Mouse (Mus musculus) embryonic facial prominence, embryonic 13.5 days (tissue): ENCODE measurements around the gene Tmem179b. TPM values are rescaled to one million over a fixed set of nuclear protein-coding genes. Genes with fewer than 3 reads are reported as not detected.

ENCODE experiments used
- ATAC-seq: fragments of 200-750 bp; cut with Nextera tagmentation; 2 replicates; pipeline ENCODE4 v1.8.0; 2017; ENCODE audit warnings: low read depth; ENCODE audit not compliant: insufficient number of reproducible peaks, insufficient read depth, low FRiP score, low TSS enrichment
- H3K27ac ChIP-seq: fragments of 300-500 bp; sonication (generic); 2 replicates; pipeline ENCODE4 v1.5.1; 2015; ENCODE audit warnings: moderate library complexity, mild to moderate bottlenecking, inconsistent platforms
- H3K27me3 ChIP-seq: fragments of 300-500 bp; sonication (generic); 2 replicates; pipeline ENCODE4 v1.6.1; 2015; ENCODE audit warnings: mild to moderate bottlenecking, inconsistent platforms
- H3K36me3 ChIP-seq: fragments of 300-500 bp; sonication (generic); 2 replicates; pipeline ENCODE4 v1.6.1; 2015; ENCODE audit warnings: mild to moderate bottlenecking, inconsistent platforms
- H3K4me1 ChIP-seq: fragments of 300-500 bp; sonication (generic); 2 replicates; pipeline ENCODE4 v1.6.1; 2015; ENCODE audit warnings: inconsistent platforms
- H3K4me2 ChIP-seq: fragments of 300-500 bp; sonication (generic); 2 replicates; pipeline ENCODE4 v1.6.1; 2015; ENCODE audit warnings: moderate library complexity, mild to moderate bottlenecking, inconsistent platforms
- H3K4me3 ChIP-seq: fragments of 300-500 bp; sonication (generic); 2 replicates; pipeline ENCODE4 v1.5.1; 2015; ENCODE audit warnings: mild to moderate bottlenecking, inconsistent platforms
- H3K9ac ChIP-seq: fragments of 300-500 bp; sonication (generic); 2 replicates; pipeline ENCODE4 v1.6.1; 2015; ENCODE audit warnings: mild to moderate bottlenecking, inconsistent platforms
- H3K9me3 ChIP-seq: fragments of 300-500 bp; sonication (generic); 2 replicates; pipeline ENCODE4 v1.6.1; 2016; ENCODE audit warnings: inconsistent platforms
- WGBS: fragments of 180-500 bp; shearing (Covaris S2); methylation state at CpG from one replicate; pipeline ENCODE4 v1.1.7; 2015; ENCODE audit warnings: mixed read lengths; 5-methylcytosine and 5-hydroxymethylcytosine counted together
- polyA plus RNA-seq: library from polyadenylated mRNA; unstranded; fragments of >200 nt; fragmentation: Nextera tagmentation; extraction: Ambion mirVana; gene quantifications from 2 replicates; pipeline ENCODE4 v1.2.1, GENCODE M21; 2015

Gene Tmem179b
- polyA plus RNA-seq, 1 experiment from 2014 or later: 67.6 TPM

- H3K4me2 ChIP-seq: peak overlapping the region; percentile 97
- peak overlapping the region; percentile 98; the same call in 1 of the 2 replicates for H3K27ac ChIP-seq
- no peak for ATAC-seq
- no peaks in the 10 kb centered on the region for H3K9me3 ChIP-seq
- H3K36me3 ChIP-seq: peaks cover 52% of the 10 kb centered on the region
- H3K4me3 ChIP-seq: peak overlapping the region; percentile 71
- no peaks in the 10 kb centered on the region for H3K27me3 ChIP-seq
- H3K9ac ChIP-seq: peak overlapping the region; percentile 94
- 62% methylated on average over 6 of the region's 6 CpGs for WGBS
- H3K4me1 ChIP-seq: peaks cover 31% of the 10 kb centered on the region
Observed at GRCm38 (mm10) chr19:8773409-8773808, 858 bp downstream of the Tmem179b start.

GRCm38 (mm10) chr19:8772996-8773395 is 1.3 kb downstream of the Tmem179b start:
- Histone ChIP-seq H3K9me3 (no peaks in the 10 kb centered on the region), H3K9ac (peak overlapping the region; percentile 94), H3K4me1 (peaks cover 31% of the 10 kb centered on the region), H3K36me3 (peaks cover 52% of the 10 kb centered on the region), H3K4me2 (peak overlapping the region; percentile 97), H3K27me3 (no peaks in the 10 kb centered on the region), H3K4me3 (peak overlapping the region; percentile 71), H3K27ac (peak overlapping the region; percentile 98; the same call in 1 of the 2 replicates)
- no peak for ATAC-seq
- WGBS: 88% methylated on average over 5 of the region's 5 CpGs

GRCm38 (mm10) chr19:8770567-8771270 is 3.5 kb downstream of the Tmem179b start, which contains the start of gene Tmem223:
Tmem223 (plus strand) TSS chr19:8770996.
- WGBS: 19% methylated on average over 29 of the region's 29 CpGs
- H3K36me3 ChIP-seq: peaks cover 72% of the 10 kb centered on the region
- ATAC-seq: no peak; the same call in 1 of the 2 replicates

GRCm38 (mm10) chr19:8765562-8765961 is 8.7 kb downstream of the Tmem179b start:
- H3K4me1 ChIP-seq: peaks cover 4% of the 10 kb centered on the region
- no peak overlapping the region for H3K9ac ChIP-seq
- no peak for ATAC-seq
- no peak overlapping the region for H3K27ac ChIP-seq
- H3K4me3 ChIP-seq: no peak overlapping the region
- 95% methylated on average over 9 of the region's 9 CpGs for WGBS
- no peaks in the 10 kb centered on the region for H3K27me3 ChIP-seq
- no peak overlapping the region for H3K4me2 ChIP-seq
- H3K9me3 ChIP-seq: peaks cover 3% of the 10 kb centered on the region; the same call in 1 of the 2 replicates
- peaks cover 90% of the 10 kb centered on the region for H3K36me3 ChIP-seq

More at GRCm38 (mm10) chr19:8770567-8771270, 3.5 kb downstream of the Tmem179b start, which contains the start of gene Tmem223:
- H3K4me2 ChIP-seq: peak within 1 kb of the TSS; percentile 74
- H3K9ac ChIP-seq: peak within 1 kb of the TSS; percentile 98
- H3K4me1 ChIP-seq: peaks cover 30% of the 10 kb centered on the region
- no peaks in the 10 kb centered on the region for H3K27me3 ChIP-seq
- H3K4me3 ChIP-seq: peak within 1 kb of the TSS; percentile 77
- no peaks in the 10 kb centered on the region for H3K9me3 ChIP-seq
- peak within 1 kb of the TSS; percentile 93 for H3K27ac ChIP-seq

GRCm38 (mm10) chr19:8763276-8763675 is 11.0 kb downstream of the Tmem179b start:
- H3K9me3 ChIP-seq: peaks cover 3% of the 10 kb centered on the region; the same call in 1 of the 2 replicates
- peaks cover 7% of the 10 kb centered on the region for H3K4me1 ChIP-seq
- H3K4me2 ChIP-seq: no peak overlapping the region
- peaks cover 68% of the 10 kb centered on the region for H3K36me3 ChIP-seq
- H3K4me3 ChIP-seq: no peak overlapping the region
- WGBS: 94% methylated on average over 4 of the region's 4 CpGs
- no peak for ATAC-seq
- H3K9ac ChIP-seq: no peak overlapping the region
- no peak overlapping the region for H3K27ac ChIP-seq
- no peaks in the 10 kb centered on the region for H3K27me3 ChIP-seq

- peaks cover 45% of the 10 kb centered on the region for H3K36me3 ChIP-seq
- no peak overlapping the region for H3K27ac ChIP-seq
- no peak overlapping the region for H3K4me2 ChIP-seq
- H3K9me3 ChIP-seq: peaks cover 3% of the 10 kb centered on the region; the same call in 1 of the 2 replicates
- no peak overlapping the region for H3K9ac ChIP-seq
- WGBS: 93% methylated on average over 2 of the region's 2 CpGs
- no peak overlapping the region for H3K4me3 ChIP-seq
- H3K27me3 ChIP-seq: no peaks in the 10 kb centered on the region
- peaks cover 14% of the 10 kb centered on the region for H3K4me1 ChIP-seq
- ATAC-seq: no peak
Observed at GRCm38 (mm10) chr19:8760757-8761156, 13.5 kb downstream of the Tmem179b start.

- peaks cover 42% of the 10 kb centered on the region for H3K36me3 ChIP-seq
- no peak overlapping the region for H3K9ac ChIP-seq
- 89% methylated on average over 2 of the region's 2 CpGs for WGBS
- H3K4me3 ChIP-seq: no peak overlapping the region
- ATAC-seq: no peak
- H3K4me1 ChIP-seq: peaks cover 23% of the 10 kb centered on the region
- H3K9me3 ChIP-seq: no peaks in the 10 kb centered on the region
- no peak overlapping the region for H3K4me2 ChIP-seq
- H3K27me3 ChIP-seq: no peaks in the 10 kb centered on the region
- H3K27ac ChIP-seq: no peak overlapping the region
Observed at GRCm38 (mm10) chr19:8758899-8759298, 15.4 kb downstream of the Tmem179b start.

- Histone ChIP-seq H3K36me3 (peaks cover 41% of the 10 kb centered on the region), H3K9me3 (no peaks in the 10 kb centered on the region), H3K4me2 (peak overlapping the region; percentile 65), H3K4me3 (peak overlapping the region; percentile 96), H3K9ac (peak overlapping the region; percentile 97), H3K27me3 (no peaks in the 10 kb centered on the region), H3K4me1 (peaks cover 23% of the 10 kb centered on the region), H3K27ac (peak overlapping the region; percentile 91)
- ATAC-seq: peak; percentile 7; the same call in 1 of the 2 replicates
- WGBS: 4% methylated on average over 14 of the region's 14 CpGs
Observed at GRCm38 (mm10) chr19:8757471-8757998, 16.7 kb downstream of the Tmem179b start.

GRCm38 (mm10) chr19:8756635-8757387 is 17.5 kb downstream of the Tmem179b start, which contains the start of gene Nxf1:
Nxf1 (plus strand) TSS chr19:8757073.
- Histone ChIP-seq H3K27ac (peak within 1 kb of the TSS; percentile 91), H3K4me2 (peak within 1 kb of the TSS; percentile 65), H3K36me3 (peaks cover 41% of the 10 kb centered on the region), H3K27me3 (no peaks in the 10 kb centered on the region), H3K9me3 (no peaks in the 10 kb centered on the region), H3K9ac (peak within 1 kb of the TSS; percentile 97), H3K4me3 (peak within 1 kb of the TSS; percentile 96), H3K4me1 (peaks cover 23% of the 10 kb centered on the region)
- WGBS: under 1% methylated on average over 75 of the region's 75 CpGs
- ATAC-seq: peak; percentile 85

- H3K9me3 ChIP-seq: no peaks in the 10 kb centered on the region
- H3K4me2 ChIP-seq: peak overlapping the region; percentile 65
- ATAC-seq: no peak
- H3K27me3 ChIP-seq: no peaks in the 10 kb centered on the region
- WGBS: 81% methylated on average over 3 of the region's 3 CpGs
- peak overlapping the region; percentile 96 for H3K4me3 ChIP-seq
- no peak overlapping the region for H3K27ac ChIP-seq
- peaks cover 23% of the 10 kb centered on the region for H3K4me1 ChIP-seq
- H3K9ac ChIP-seq: no peak overlapping the region
- H3K36me3 ChIP-seq: peaks cover 48% of the 10 kb centered on the region
Observed at GRCm38 (mm10) chr19:8755652-8756051, 18.6 kb downstream of the Tmem179b start.

GRCm38 (mm10) chr19:8747368-8747767 is 26.9 kb downstream of the Tmem179b start:
- H3K4me1 ChIP-seq: peaks cover 8% of the 10 kb centered on the region
- H3K9me3 ChIP-seq: no peaks in the 10 kb centered on the region
- no peak overlapping the region for H3K4me3 ChIP-seq
- no peak overlapping the region for H3K4me2 ChIP-seq
- no peak overlapping the region for H3K27ac ChIP-seq
- H3K27me3 ChIP-seq: no peaks in the 10 kb centered on the region
- H3K9ac ChIP-seq: no peak overlapping the region
- no peak for ATAC-seq
- WGBS: 71% methylated on average over 2 of the region's 2 CpGs
- H3K36me3 ChIP-seq: peaks cover 95% of the 10 kb centered on the region
